Mouse (Mus musculus): ENCODE data around the gene Tmem219.

Gene Tmem219

GRCm38 (mm10) chr7:126922624-126923060 lies at the start of gene Tmem219:
Tmem219 (minus strand) TSS chr7:126922917.
- no peak for TF ChIP-seq GATA4 (IDR thresholded peaks at IDR 0.05; ENCODE audit: insufficient replicate concordance, low read length)

GRCm38 (mm10) chr7:126967361-126967760 lies 44.6 kb upstream of the Tmem219 start:
- no peak for TF ChIP-seq GATA4 (IDR thresholded peaks at IDR 0.05; ENCODE audit: insufficient replicate concordance, low read length)

GRCm38 (mm10) chr7:126965568-126965967 lies 42.9 kb upstream of the Tmem219 start:
- TF ChIP-seq GATA4 (IDR thresholded peaks at IDR 0.05; ENCODE audit: insufficient replicate concordance, low read length) = no peak

DNA sequence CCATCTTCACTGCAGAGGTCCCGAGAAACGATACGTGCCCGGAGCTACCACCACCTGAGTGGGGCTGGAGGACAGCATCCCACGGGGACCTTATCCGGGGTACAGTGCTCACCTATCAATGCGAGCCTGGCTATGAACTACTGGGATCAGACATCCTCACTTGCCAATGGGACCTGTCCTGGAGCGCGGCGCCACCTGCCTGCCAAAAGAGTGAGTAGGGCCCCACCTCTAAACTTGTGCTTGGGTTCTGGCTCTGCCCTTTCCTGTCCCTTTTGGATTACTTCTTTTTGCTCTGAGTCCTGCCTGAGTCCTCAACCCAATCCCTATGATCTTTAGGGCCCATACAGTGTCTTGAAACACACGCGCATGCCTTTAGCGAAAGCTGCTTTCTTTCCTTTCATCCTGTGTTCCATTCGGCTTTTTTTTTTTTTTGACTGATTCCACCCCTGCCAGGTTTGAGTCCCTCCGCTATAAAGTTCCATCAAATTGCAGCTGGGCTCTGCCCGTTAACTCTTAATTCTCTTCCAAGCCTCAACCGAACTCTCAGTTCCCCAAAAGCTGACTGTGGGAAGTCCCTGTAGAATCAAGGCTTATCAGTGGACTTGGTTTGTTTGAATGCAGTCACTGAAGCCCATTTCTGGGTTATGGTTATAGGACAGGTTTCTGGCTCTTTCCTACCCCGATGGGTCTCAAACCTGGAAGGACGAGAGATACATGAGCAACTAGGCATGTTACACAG lies 41.0 kb upstream of the Tmem219 start:
- TF ChIP-seq GATA4 (IDR thresholded peaks at IDR 0.05; ENCODE audit: insufficient replicate concordance, low read length) = no peak

DNA sequence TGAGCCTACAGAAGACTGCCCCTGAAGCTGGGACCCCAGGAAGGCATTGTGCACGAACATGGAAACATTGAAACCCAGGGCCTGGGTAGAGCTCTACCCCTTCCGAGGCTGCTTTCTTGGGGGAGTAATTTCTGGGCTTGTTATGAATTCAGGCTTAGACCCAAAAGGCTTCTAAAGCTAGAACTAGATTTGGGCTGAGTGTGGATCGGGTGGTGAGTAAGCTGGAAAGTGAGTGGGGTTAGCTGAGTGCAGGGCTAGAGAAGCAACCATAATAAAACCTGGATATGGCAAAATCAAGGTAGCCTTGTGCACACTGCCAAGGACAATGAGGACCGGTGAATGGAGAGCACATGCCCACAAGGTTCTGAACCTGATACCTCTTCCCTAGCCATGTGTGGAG lies 39.2 kb upstream of the Tmem219 start:
- no peak for TF ChIP-seq GATA4 (IDR thresholded peaks at IDR 0.05; ENCODE audit: insufficient replicate concordance, low read length)

GRCm38 (mm10) chr7:126961095-126961494 lies 38.4 kb upstream of the Tmem219 start:
- no peak for TF ChIP-seq GATA4 (IDR thresholded peaks at IDR 0.05; ENCODE audit: insufficient replicate concordance, low read length)

DNA sequence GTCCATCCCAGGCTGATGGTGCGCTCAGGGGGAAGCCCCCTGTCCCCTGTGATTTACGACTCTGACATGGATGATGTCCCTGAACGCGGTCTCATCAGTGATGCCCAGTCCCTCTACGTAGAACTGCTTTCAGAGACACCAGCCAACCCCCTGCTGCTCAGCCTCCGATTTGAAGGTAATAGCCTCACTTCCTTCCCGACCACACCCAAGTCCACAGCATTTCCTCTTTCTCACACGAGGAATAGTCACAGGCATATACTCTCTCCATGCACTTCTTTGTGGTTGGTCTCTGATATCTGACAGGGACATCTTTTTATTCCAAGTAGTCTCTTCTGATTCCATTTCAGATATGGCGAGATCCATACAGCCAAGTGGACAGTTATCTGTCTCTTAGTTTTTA lies 37.1 kb upstream of the Tmem219 start:
- no peak for TF ChIP-seq GATA4 (IDR thresholded peaks at IDR 0.05; ENCODE audit: insufficient replicate concordance, low read length)

GRCm38 (mm10) chr7:126955125-126955524 lies 32.4 kb upstream of the Tmem219 start:
- no peak for TF ChIP-seq GATA4 (IDR thresholded peaks at IDR 0.05; ENCODE audit: insufficient replicate concordance, low read length)

DNA sequence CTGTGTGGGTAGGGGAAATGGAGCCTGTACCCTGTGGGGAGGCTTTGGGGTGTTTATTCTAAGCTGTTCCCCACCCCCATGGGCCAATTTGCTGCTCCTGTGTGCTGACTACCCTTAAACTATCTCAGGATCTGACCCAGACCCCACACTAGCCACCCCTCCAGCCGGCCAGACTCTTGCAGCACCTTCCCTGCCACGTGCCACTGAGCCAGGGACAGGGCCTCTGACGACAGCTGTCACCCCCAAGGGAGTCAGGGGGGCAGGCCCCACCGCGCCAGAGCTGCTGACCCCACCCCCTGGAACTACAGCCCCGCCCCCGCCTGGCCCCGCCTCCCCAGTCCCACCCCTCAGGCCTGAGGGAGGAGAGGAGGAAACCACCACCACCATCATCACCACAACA lies 29.9 kb upstream of the Tmem219 start:
- no peak for TF ChIP-seq GATA4 (IDR thresholded peaks at IDR 0.05; ENCODE audit: insufficient replicate concordance, low read length)

DNA sequence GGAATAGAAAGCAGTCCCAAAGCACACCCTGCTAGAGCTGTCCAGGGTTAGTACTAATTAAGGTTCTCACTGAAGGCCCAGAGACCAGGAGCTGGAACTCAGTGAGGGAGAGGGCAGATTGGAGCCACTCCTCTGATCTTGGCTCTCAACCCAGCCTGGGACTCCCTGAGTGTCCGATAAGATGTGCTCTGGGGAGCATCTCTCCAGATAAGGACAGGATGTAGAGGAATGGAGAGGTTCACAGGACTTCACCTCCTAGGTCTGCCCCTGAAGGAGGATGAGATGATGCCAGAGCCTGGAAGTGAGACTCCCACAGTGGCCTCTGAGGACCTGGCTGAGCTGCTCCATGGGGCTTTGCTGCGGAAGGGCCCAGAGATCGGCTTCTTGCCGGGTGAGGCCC lies 29.0 kb upstream of the Tmem219 start:
- no peak for TF ChIP-seq GATA4 (IDR thresholded peaks at IDR 0.05; ENCODE audit: insufficient replicate concordance, low read length)

GRCm38 (mm10) chr7:126950647-126951615 lies 28.2 kb upstream of the Tmem219 start:
- TF ChIP-seq GATA4 (IDR thresholded peaks at IDR 0.05; ENCODE audit: insufficient replicate concordance, low read length) = no peak

DNA sequence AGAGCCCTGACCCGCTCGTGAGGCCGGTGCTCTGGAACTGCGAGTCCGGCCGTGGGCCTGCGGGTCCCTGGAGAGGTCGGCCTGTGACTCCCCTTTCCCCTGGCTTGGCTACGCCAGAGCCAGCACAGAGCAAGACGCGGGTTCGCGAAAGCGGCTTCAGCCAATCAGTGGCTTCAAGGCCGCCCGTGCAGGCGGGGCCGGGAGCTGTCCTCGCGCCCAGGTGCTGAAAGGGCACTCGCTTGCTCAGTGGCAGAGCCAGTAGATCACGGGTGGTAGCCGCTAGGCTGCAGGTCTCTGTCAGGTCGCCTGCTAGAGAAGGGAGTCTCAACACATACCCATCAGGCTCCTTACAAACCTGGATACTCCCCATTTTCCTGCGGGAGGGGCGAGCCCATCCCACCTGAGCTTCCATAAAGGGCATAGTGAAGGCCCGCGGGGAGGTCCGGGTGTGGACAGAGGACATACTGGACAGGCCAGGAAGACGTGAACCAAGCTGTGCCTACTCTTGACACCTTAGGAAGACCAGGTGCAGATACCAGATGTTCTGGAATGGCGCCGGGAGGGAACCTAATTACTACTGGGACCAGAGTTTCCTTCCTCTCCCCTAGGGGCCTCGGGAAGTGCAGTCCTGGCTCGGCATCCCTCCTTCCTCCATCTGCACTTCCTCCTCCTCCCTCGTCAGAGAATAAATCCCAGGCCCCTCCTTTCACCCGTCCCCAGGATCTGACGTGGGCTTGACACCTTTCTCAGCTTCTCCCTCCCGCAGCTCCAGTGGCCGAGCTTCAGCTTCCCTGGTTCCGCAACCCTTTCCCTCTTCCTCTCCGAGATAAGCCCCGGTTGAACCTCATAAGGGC lies 27.3 kb upstream of the Tmem219 start, which contains the start of gene Sez6l2:
Sez6l2 (plus strand) TSS at position 771 of the 854 bp plus-strand sequence.
- TF ChIP-seq GATA4 (IDR thresholded peaks at IDR 0.05; ENCODE audit: insufficient replicate concordance, low read length) = peak; percentile 23; the same call in 1 of the 2 replicates

DNA sequence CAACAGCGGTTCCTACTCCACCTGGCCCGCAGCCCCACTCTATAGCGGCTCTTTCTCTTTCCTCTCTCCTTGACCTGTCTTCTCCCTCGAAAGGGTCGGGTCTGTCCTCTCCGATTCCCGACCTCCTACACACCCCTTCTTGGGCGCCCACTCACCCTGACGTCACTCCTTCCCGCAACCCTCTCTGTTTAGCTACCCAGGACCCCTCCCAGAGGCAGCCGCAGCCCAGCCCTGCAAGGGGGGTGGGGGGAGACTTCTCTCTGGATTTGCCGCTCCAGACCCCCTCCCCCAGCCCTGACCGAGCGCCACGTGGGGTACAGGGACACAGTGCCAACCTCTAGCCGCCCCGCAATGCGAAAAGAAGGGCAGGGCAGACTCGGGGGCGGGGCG lies 26.7 kb upstream of the Tmem219 start, which contains the start of gene Asphd1:
Asphd1 (minus strand) TSS at position 180 of the 390 bp plus-strand sequence.
- no peak for TF ChIP-seq GATA4 (IDR thresholded peaks at IDR 0.05; ENCODE audit: insufficient replicate concordance, low read length)

DNA sequence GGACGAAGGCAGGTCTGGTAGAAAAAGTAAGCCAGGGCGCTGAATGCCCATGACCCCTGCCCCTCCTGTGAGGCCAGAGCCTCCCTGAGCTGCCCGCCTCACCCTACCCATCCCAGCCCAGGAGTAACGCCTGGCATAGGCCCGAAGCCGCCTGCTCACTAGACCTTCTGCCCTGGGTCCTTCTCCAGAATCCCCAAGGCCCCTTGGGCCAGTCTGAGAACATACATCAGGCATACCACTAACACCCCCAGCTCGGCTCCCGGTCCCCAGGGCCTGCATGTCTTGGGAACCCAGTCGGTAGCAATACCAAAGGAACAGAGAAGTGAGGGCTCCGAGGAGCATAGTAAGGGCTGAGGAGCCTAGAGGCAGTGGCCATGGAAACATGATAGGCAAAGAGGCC lies 25.9 kb upstream of the Tmem219 start:
- TF ChIP-seq GATA4 (IDR thresholded peaks at IDR 0.05; ENCODE audit: insufficient replicate concordance, low read length) = no peak

GRCm38 (mm10) chr7:126946530-126946929 lies 23.8 kb upstream of the Tmem219 start:
- no peak for TF ChIP-seq GATA4 (IDR thresholded peaks at IDR 0.05; ENCODE audit: insufficient replicate concordance, low read length)
